Mouse (Mus musculus): ENCODE measurements around the gene Spag9. TPM values are rescaled to one million over a fixed set of nuclear protein-coding genes. Genes with fewer than 3 reads are reported as not detected.
A peak's percentile ranks its signal among the peaks of the same experiment; 100 is the strongest.
"Not testable (repeated sequence)": the region's sequence is repeated elsewhere in the genome, so short reads cannot be mapped to it uniquely, and the experiment has no call there.

Spag9 gene
- total and polyA plus RNA-seq, 3 experiments: 23.9 to 155 (median 131) TPM

DNA sequence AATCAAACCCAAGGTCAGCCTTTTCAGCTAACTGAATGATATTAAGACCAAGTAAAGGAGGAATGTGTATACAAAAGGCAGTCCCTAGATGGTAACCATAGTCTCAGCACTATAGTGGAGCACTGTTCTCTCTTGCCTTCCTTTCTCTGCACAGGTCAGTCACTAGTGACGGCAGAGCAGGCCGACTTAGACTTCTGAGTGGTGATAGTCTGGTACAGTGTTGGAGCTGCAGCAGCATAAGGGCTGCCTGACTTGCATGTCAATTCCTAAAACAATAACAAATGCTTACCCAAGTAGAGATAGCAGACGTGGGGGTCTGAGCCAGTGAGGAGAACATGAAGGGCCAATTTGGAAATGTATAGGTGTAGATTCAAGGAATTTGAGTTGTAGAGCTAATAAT lies 58.3 kb downstream of the Spag9 start:
- DNase-seq: no peak
- intact Hi-C loops (cut with DNase I): no loop called here
- TF ChIP-seq POLR2A (IDR thresholded peaks at IDR 0.05; ENCODE audit: insufficient read depth, low read depth, low read length): no peak
- no peak for TF ChIP-seq CTCF (IDR thresholded peaks at IDR 0.05)
- no peak for TF ChIP-seq EP300 (IDR thresholded peaks at IDR 0.05; ENCODE audit: insufficient read depth, low read depth, low read length)
- WGBS: 56% methylated on average over 3 of the region's 3 CpGs
- H3K4me3 ChIP-seq: no peak overlapping the region
- no peak overlapping the region for H3K9ac ChIP-seq (ENCODE audit: low read depth, low read length)
- peaks cover 14% of the 10 kb centered on the region for H3K36me3 ChIP-seq (ENCODE audit: control insufficient read depth, insufficient read depth, low read length)
- peaks cover 3% of the 10 kb centered on the region; the same call in 1 of the 2 replicates for H3K79me2 ChIP-seq (replicated peaks; ENCODE audit: control insufficient read depth, insufficient read depth, low read length)
- no peak overlapping the region for H3K27ac ChIP-seq
- H3K4me1 ChIP-seq (ENCODE audit: control insufficient read depth, insufficient read depth, low read length): peaks cover 5% of the 10 kb centered on the region
- no peaks in the 10 kb centered on the region for H3K27me3 ChIP-seq (ENCODE audit: control insufficient read depth, insufficient read depth, low read length)

DNA sequence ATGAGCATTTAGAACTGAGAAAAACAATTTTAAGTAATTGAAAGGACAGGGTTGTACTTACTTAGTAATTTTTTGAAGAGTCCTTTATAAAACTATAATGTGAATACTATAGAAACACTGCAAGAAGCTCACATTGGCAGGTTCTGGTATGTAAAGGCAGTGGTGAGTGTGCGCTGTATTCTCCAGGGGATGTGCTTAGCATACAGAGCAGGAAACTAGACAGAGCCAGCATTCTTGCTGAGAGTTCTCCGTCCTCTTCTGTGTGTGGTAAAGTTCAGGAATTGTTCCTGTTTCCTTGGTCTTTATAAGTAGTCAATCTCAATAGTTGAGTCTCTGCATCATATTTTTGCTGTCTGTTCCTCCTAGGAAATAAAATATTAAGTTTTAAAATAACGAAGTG lies 59.0 kb downstream of the Spag9 start:
- H3K9ac ChIP-seq (ENCODE audit: low read depth, low read length): no peak overlapping the region
- peaks cover 5% of the 10 kb centered on the region for H3K79me2 ChIP-seq (replicated peaks; ENCODE audit: control insufficient read depth, insufficient read depth, low read length)
- TF ChIP-seq CTCF (IDR thresholded peaks at IDR 0.05) (no peak), EP300 (IDR thresholded peaks at IDR 0.05; ENCODE audit: insufficient read depth, low read depth, low read length) (no peak), POLR2A (IDR thresholded peaks at IDR 0.05; ENCODE audit: insufficient read depth, low read depth, low read length) (no peak)
- H3K36me3 ChIP-seq (ENCODE audit: control insufficient read depth, insufficient read depth, low read length): peaks cover 14% of the 10 kb centered on the region
- no peak overlapping the region for H3K4me3 ChIP-seq
- intact Hi-C loops (cut with DNase I): no loop called here
- no peak for DNase-seq
- H3K4me1 ChIP-seq (ENCODE audit: control insufficient read depth, insufficient read depth, low read length): peaks cover 5% of the 10 kb centered on the region
- H3K27me3 ChIP-seq (ENCODE audit: control insufficient read depth, insufficient read depth, low read length): no peaks in the 10 kb centered on the region
- WGBS: 50% methylated on average over 3 of the region's 3 CpGs
- H3K27ac ChIP-seq: peak overlapping the region; percentile 20

DNA sequence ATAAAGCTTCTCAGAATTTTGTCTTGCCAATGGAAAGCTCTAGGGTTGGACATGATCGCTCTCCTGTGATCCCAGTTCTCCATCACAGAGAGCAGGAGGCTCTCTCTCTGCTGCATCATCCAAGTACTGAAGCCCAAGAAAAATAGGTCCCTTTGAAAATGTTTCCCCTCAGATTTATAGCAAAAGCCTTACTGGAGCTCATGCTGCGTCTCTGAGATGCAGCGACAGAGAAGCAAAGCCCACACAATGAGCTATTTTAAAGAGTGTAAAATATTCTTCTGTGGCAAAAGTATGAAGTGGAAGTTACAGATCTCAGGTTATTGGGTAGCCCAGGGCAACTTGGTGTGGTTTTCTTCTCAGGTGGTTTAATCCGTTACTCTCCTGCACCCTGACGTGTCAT lies 68.0 kb downstream of the Spag9 start:
- Histone ChIP-seq H3K36me3 (ENCODE audit: control insufficient read depth, insufficient read depth, low read length) (peaks cover 5% of the 10 kb centered on the region; the same call in 1 of the 2 replicates), H3K79me2 (replicated peaks; ENCODE audit: control insufficient read depth, insufficient read depth, low read length) (peaks cover 3% of the 10 kb centered on the region), H3K27me3 (ENCODE audit: control insufficient read depth, insufficient read depth, low read length) (no peaks in the 10 kb centered on the region), H3K9ac (ENCODE audit: low read depth, low read length) (no peak overlapping the region), H3K4me3 (no peak overlapping the region), H3K4me1 (ENCODE audit: control insufficient read depth, insufficient read depth, low read length) (no peaks in the 10 kb centered on the region), H3K27ac (no peak overlapping the region)
- TF ChIP-seq POLR2A (IDR thresholded peaks at IDR 0.05; ENCODE audit: insufficient read depth, low read depth, low read length) (no peak), EP300 (IDR thresholded peaks at IDR 0.05; ENCODE audit: insufficient read depth, low read depth, low read length) (no peak), CTCF (IDR thresholded peaks at IDR 0.05) (no peak)
- intact Hi-C loops (cut with DNase I): no loop called here
- DNase-seq: no peak
- 94% methylated on average over 5 of the region's 5 CpGs for WGBS

DNA sequence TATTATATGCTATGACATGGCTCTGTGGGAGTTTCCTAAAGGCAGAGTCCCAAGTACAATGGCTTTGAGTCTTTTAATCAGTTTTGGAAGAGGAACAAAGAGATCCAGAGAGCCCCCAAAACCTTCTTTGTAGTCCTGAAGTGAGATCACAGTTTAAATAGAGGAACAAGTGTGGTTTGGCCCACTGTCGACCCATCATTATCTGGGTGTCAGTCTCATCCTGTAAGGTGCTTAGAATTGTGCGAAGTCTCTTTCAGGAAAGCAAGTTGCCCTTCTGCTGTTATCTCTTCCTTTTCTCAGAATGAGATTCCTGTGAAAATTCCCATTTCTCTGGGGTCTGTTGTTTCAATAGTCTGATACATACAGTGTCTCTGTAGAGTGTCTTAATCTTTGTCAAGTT lies 74.6 kb downstream of the Spag9 start:
- H3K36me3 ChIP-seq (ENCODE audit: control insufficient read depth, insufficient read depth, low read length): peaks cover 12% of the 10 kb centered on the region
- DNase-seq: no peak
- no peaks in the 10 kb centered on the region for H3K27me3 ChIP-seq (ENCODE audit: control insufficient read depth, insufficient read depth, low read length)
- H3K27ac ChIP-seq: no peak overlapping the region
- H3K79me2 ChIP-seq (replicated peaks; ENCODE audit: control insufficient read depth, insufficient read depth, low read length): 0 out of 2 replicates have a peak, but pooled peaks cover 2% of the 10 kb centered on the region
- 38% methylated on average over 2 of the region's 2 CpGs for WGBS
- intact Hi-C loops (cut with DNase I): loop anchor here (5.0 kb wide), 1 partner anchor 103 kb away; the partner anchor contains the start of genes Gm20390 and Nme1
- TF ChIP-seq POLR2A (IDR thresholded peaks at IDR 0.05; ENCODE audit: insufficient read depth, low read depth, low read length) (no peak), CTCF (IDR thresholded peaks at IDR 0.05) (no peak), EP300 (IDR thresholded peaks at IDR 0.05; ENCODE audit: insufficient read depth, low read depth, low read length) (no peak)
- no peak overlapping the region for H3K9ac ChIP-seq (ENCODE audit: low read depth, low read length)
- H3K4me3 ChIP-seq: no peak overlapping the region
- no peaks in the 10 kb centered on the region for H3K4me1 ChIP-seq (ENCODE audit: control insufficient read depth, insufficient read depth, low read length)

DNA sequence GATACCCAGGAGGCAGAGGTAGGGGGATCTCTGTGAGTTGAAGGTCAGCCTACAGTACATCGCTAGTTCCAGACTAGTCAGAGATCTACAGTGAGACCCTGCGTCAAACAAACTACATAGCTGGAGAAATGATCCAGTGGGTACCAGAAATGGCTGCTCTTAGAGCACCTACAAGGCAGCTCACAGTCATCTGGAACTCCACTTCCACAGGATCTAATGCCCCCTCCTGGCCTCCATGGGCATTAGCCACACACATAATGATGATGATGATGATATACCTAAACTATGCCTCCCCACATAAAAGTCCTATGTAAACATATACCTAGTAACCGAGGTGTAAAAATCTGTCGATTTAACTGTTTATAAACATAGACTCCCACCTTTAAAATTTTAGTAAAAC lies 77.4 kb downstream of the Spag9 start:
- Histone ChIP-seq H3K27me3 (ENCODE audit: control insufficient read depth, insufficient read depth, low read length) (no peaks in the 10 kb centered on the region), H3K4me1 (ENCODE audit: control insufficient read depth, insufficient read depth, low read length) (no peaks in the 10 kb centered on the region), H3K9ac (ENCODE audit: low read depth, low read length) (no peak overlapping the region), H3K4me3 (no peak overlapping the region), H3K36me3 (ENCODE audit: control insufficient read depth, insufficient read depth, low read length) (peaks cover 10% of the 10 kb centered on the region), H3K79me2 (replicated peaks; ENCODE audit: control insufficient read depth, insufficient read depth, low read length) (0 out of 2 replicates have a peak, but pooled peaks cover 2% of the 10 kb centered on the region), H3K27ac (no peak overlapping the region)
- 86% methylated on average over 4 of the region's 4 CpGs for WGBS
- intact Hi-C loops (cut with DNase I): loop anchor here (2.0 to 5.0 kb wide), 3 partner anchors 34 to 106 kb away; partner anchors contain the start of genes Gm20390, Nme1 and Spag9
- TF ChIP-seq POLR2A (IDR thresholded peaks at IDR 0.05; ENCODE audit: insufficient read depth, low read depth, low read length) (no peak), CTCF (IDR thresholded peaks at IDR 0.05) (peak; percentile 76)
- peak in 1 of 2 experiments; percentile 14 for DNase-seq

DNA sequence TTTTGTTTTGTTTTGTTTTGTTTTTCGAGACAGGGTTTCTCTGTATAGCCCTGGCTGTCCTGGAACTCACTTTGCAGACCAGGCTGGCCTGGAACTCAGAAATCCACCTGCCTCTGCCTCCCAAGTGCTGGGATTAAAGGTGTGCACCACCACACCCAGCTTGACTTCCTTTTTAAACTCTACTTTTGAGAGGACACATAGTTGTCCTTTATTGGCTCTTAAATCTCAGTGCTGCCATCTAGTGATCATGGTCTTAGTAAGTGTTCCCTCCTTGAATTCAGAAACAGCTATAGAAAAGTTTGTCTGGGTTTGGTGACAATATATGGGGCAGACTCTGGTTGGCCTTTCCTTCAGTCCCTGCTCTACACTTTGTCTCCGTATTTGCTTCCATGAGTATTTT lies 91.1 kb downstream of the Spag9 start:
- H3K9ac ChIP-seq (ENCODE audit: low read depth, low read length); H3K4me1 ChIP-seq (ENCODE audit: control insufficient read depth, insufficient read depth, low read length); H3K27ac ChIP-seq; H3K79me2 ChIP-seq (replicated peaks; ENCODE audit: control insufficient read depth, insufficient read depth, low read length); H3K36me3 ChIP-seq (ENCODE audit: control insufficient read depth, insufficient read depth, low read length); H3K4me3 ChIP-seq; H3K27me3 ChIP-seq (ENCODE audit: control insufficient read depth, insufficient read depth, low read length): not testable (repeated sequence)
- TF ChIP-seq CTCF (IDR thresholded peaks at IDR 0.05): peak; percentile 75
- DNase-seq: peak; percentile 4 to 34
- 67% methylated on average over 2 of the region's 2 CpGs for WGBS
- intact Hi-C loops (cut with DNase I): loop anchor here (1.0 to 2.0 kb wide), 2 partner anchors 50 to 119 kb away; partner anchors contain the start of genes Gm20390 and Nme1

Data from heart, adult 2 months (tissue).